Mouse (Mus musculus) central nervous system, embryonic 18 days (tissue): Measurements from ENCODE around the gene Prmt6. TPM values are rescaled to one million over a fixed set of nuclear protein-coding genes. Genes with fewer than 3 reads are reported as not detected.

ENCODE experiments used
- polyA plus RNA-seq: library from polyadenylated mRNA; depleted of rRNA; stranded (reverse); fragments of >200 nt; gene quantifications from 2 replicates; pipeline ENCODE4 v1.2.3, GENCODE M21; 2012; rRNA removed

The Prmt6 gene
- 18.5 and 18.8 TPM in 2 replicates for polyA plus RNA-seq

DNA sequence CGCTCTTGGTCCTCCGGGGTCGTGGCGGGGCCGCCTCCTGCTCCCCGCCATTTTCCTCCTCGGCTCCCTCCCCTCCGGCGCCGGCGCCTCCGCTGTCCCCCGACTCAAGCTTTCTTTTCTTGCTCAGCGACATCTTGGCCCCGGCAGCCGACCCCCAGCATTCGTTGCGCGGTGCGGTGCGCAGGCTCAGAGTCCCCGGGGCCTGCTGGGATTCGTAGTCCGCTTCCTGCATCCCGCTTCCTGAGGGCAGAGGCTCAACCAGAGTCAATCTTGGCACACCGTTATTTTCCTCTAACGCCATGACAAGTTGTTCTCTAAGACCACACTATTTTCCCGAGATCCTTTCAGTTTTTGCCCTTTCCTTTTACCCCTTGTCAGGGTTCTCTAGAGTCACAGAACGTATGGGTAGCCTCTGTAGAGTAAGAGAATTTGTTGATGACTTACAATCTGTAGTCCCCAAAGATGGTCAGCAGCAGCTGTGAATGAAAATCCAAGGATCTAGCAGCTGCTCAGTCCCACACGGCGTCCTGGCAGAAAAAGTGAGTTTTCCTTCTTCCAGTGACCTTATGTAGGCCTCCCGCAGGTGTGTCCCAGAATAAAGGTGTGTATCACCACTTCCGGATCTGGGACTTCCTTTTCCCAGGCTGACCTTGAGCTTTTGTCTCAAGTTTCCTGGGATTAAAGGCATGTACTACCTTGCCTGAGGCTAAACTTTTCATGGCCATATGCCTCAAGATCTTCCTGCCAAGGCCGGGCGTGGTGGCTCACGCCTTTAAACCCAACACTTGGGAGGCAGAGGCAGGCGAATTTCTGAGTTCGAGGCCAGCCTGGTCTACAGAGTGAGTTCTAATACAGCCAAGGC lies at the start of gene Prmt6:
Prmt6 (minus strand) TSS at position 160 of the 862 bp plus-strand sequence.

Other genes starting within 250 kb of the Prmt6 start
- gene Ntng1, start 107.0 kb downstream of the Prmt6 start, polyA plus RNA-seq: 18.8 and 30.4 TPM in 2 replicates